In genomic region chr10:18210726-18211125, GRCm38 (mm10) we compare ENCODE assay signal across 7 mouse cellular contexts. TPM values are rescaled to one million over a fixed set of nuclear protein-coding genes. Genes with fewer than 3 reads are reported as not detected.
DNase-seq lines count a peak whose midpoint lies in the region; ATAC-seq and TF ChIP-seq lines count a peak whose summit lies in the region.

Ect2l (minus strand) TSS chr10:18210890.

- no peaks in the 10 kb centered on the region for H3K36me3 ChIP-seq in heart, embryonic 13.5 days
- no peaks in the 10 kb centered on the region for H3K36me3 ChIP-seq in kidney, postnatal 0 days (ENCODE audit: insufficient read depth, low read length)

- H3K9me3 ChIP-seq in heart, embryonic 13.5 days: no peaks in the 10 kb centered on the region
- no peaks in the 10 kb centered on the region for H3K9me3 ChIP-seq in kidney, postnatal 0 days (replicated peaks; ENCODE audit: low read length)

- WGBS in heart, embryonic 13.5 days: 6% methylated on average over 11 of the region's 11 CpGs
- 5% methylated on average over 11 of the region's 11 CpGs for WGBS in kidney, postnatal 0 days

- ATAC-seq in heart, embryonic 13.5 days (ENCODE audit: extremely low read depth, insufficient number of reproducible peaks, low FRiP score, low TSS enrichment): no peak
- peak; percentile 87 for ATAC-seq in kidney, postnatal 0 days (replicated peaks; ENCODE audit: low FRiP score, low read depth)
- ATAC-seq in megakaryocyte progenitor cell, adult 5-6 weeks (replicated peaks; ENCODE audit: poor library complexity): peak; percentile 100

- H3K4me1 ChIP-seq in heart, embryonic 13.5 days: 0 out of 2 replicates have a peak, but pooled peaks cover 4% of the 10 kb centered on the region
- no peaks in the 10 kb centered on the region for H3K4me1 ChIP-seq in kidney, postnatal 0 days (replicated peaks; ENCODE audit: insufficient read depth, low read length)

- no peak within 1 kb of the TSS for H3K9ac ChIP-seq in heart, embryonic 13.5 days
- H3K9ac ChIP-seq in kidney, postnatal 0 days (ENCODE audit: low read depth, low read length): no peak within 1 kb of the TSS

- peak; percentile 64 for DNase-seq in 3134 (ENCODE audit: extremely low read depth, insufficient read length, low spot score)
- DNase-seq in B cell, adult 2 months: peak; percentile 36
- peak; percentile 12 to 28 for DNase-seq in cerebellum, postnatal 36 days
- DNase-seq in kidney, postnatal 0 days (ENCODE audit: low spot score): peak; percentile 67
- DNase-seq in testis, postnatal 10 days (ENCODE audit: low spot score): peak; percentile 71

- H3K4me3 ChIP-seq in heart, embryonic 13.5 days: no peak within 1 kb of the TSS
- no peak within 1 kb of the TSS for H3K4me3 ChIP-seq in kidney, postnatal 0 days (replicated peaks; ENCODE audit: low read depth, low read length)

- H3K27me3 ChIP-seq in heart, embryonic 13.5 days (replicated peaks): no peaks in the 10 kb centered on the region
- H3K27me3 ChIP-seq in kidney, postnatal 0 days (ENCODE audit: insufficient read depth, low read length): no peaks in the 10 kb centered on the region

- H3K27ac ChIP-seq in heart, embryonic 13.5 days (replicated peaks): no peak within 1 kb of the TSS
- peak within 1 kb of the TSS; percentile 31 for H3K27ac ChIP-seq in kidney, postnatal 0 days

- peak within 1 kb of the TSS; percentile 48 for H3K4me2 ChIP-seq in heart, embryonic 13.5 days
- H3K4me2 ChIP-seq in kidney, postnatal 0 days (ENCODE audit: low read length): peak within 1 kb of the TSS; percentile 35; the same call in 1 of the 2 replicates

- TF ChIP-seq CTCF in kidney, postnatal 0 days (IDR thresholded peaks at IDR 0.05; ENCODE audit: low read depth): peak; percentile 82

RNA-seq across cellular contexts. Expression of gene Ect2l, which starts in this region (rescaled TPM):
- polyA plus RNA-seq in heart, embryonic 13.5 days (2015; fragmentation: Nextera tagmentation; extraction: Ambion mirVana): 0.19 TPM in 1 of 2 replicates, not detected in the other
- polyA plus RNA-seq in kidney, postnatal 0 days (2015; fragmentation: Nextera tagmentation; extraction: Ambion mirVana): 0.17 and 0.19 TPM in 2 replicates
- total RNA-seq in megakaryocyte progenitor cell, adult 5-6 weeks (2015): 0.93 TPM in 1 of 2 replicates, not detected in the other
- total RNA-seq in megakaryocyte progenitor cell, adult 5-6 weeks (2017): 0.03 and 1.3 TPM in 2 replicates

Comparison
In these comparisons a context has a peak if more than half of its experiments do, and no peak if none do; other contexts are left out.
1. Peak in DNase-seq, ATAC-seq, H3K27ac ChIP-seq and H3K4me2 ChIP-seq in kidney, postnatal 0 days; RNA of the gene not detected or under 1 TPM.
2. DNase-seq: peak in every context shown above with its lines; median percentile 71 in testis, postnatal 10 days; 67 in kidney, postnatal 0 days; 64 in 3134; 36 in B cell, adult 2 months; 20 in cerebellum, postnatal 36 days.